Mouse (Mus musculus): ENCODE data around the gene Ocel1. TPM values are rescaled to one million over a fixed set of nuclear protein-coding genes. Genes with fewer than 3 reads are reported as not detected.

Ocel1 gene
- polyA plus RNA-seq, 1 experiment = 10.1 TPM

DNA sequence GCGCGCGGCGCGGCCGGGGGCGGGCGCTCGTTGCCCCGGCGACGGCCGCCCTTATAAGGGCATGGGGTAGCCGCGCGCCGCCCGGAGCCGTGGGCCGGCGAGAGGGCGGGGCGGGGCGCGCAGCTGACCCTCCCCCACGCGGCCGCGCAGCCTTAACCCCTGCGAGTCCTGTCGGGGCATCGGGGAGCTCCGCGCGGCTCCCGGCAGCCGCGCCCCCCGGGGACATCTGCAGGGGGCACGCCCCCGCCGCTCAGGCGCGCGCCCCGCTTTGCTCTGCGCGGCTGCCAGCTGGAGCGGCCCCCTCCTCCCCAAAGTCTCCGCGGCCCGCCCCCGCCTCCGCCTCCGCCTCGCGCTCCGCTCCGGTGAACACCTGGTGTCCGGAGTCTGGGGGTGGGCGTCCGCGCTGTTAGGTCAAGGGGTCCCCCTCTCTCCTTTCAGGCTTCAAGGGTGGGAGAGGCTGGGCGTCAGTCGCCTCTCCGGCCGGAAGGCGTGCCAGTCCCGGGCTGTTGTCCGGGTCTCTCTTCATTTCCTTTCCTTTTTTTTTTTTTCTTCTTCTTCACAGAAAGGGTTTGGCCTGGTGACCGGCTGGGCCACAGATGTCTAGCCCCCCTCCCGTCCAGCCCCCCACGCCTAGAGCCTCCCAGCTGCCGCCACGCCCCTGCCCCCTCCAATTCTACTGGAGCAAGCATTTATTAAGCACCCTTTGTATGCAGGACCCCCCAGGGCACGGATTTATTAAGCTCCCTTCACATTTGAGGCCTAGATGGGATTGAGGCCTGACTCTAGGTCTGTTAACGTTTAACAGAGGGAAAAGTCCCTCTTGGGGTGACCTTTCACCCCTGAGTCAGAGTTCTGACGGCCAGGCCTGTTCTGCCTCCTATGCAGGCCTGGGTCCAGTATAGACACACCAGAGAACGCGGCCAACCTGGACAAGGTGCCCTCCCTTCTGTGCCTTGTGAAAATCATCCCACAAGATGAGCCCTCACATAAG is 11.2 kb downstream of the Ocel1 start:
- peak overlapping the region; percentile 67 for H3K4me3 ChIP-seq (replicated peaks; ENCODE audit: control insufficient read depth, low read depth, low read length)
- WGBS = 7% methylated on average over 75 of the region's 80 CpGs
- H3K27ac ChIP-seq (ENCODE audit: control insufficient read depth, insufficient read depth, low read depth, low read length, poor library complexity) = peak overlapping the region; percentile 65
- TF ChIP-seq CTCF (IDR thresholded peaks at IDR 0.05; ENCODE audit: control insufficient read depth, insufficient read depth, low read length) (no peak), POLR2A (IDR thresholded peaks at IDR 0.05; ENCODE audit: borderline replicate concordance, control insufficient read depth, low read depth, low read length) (no peak)
- H3K4me1 ChIP-seq (ENCODE audit: control insufficient read depth, insufficient read depth, low read length) = no peaks in the 10 kb centered on the region; the same call in 1 of the 2 replicates

DNA sequence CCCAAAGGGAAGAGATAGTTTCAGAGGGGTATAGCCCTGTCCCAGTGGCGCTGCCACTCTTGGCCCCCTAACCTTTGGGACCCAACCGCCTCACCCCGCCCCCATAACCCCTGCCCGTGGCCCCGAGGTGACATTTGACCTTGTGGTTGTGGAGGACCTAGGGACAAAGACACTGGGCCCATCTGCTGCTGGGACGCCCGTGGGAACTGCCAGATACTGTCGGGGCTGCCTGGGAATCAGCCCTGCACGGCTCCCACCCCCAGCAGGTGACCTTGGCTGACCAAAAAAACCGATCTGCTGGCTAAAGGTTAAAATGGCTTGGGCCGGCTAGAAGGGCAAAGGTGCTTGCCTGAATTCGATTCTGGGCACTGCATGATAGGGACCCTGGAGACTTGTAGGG is 12.3 kb downstream of the Ocel1 start:
- H3K27ac ChIP-seq (ENCODE audit: control insufficient read depth, insufficient read depth, low read depth, low read length, poor library complexity) = no peak overlapping the region; the same call in 1 of the 2 replicates
- TF ChIP-seq CTCF (IDR thresholded peaks at IDR 0.05; ENCODE audit: control insufficient read depth, insufficient read depth, low read length) (no peak), POLR2A (IDR thresholded peaks at IDR 0.05; ENCODE audit: borderline replicate concordance, control insufficient read depth, low read depth, low read length) (no peak)
- 81% methylated on average over 12 of the region's 12 CpGs for WGBS
- H3K4me3 ChIP-seq (replicated peaks; ENCODE audit: control insufficient read depth, low read depth, low read length) = no peak overlapping the region
- H3K4me1 ChIP-seq (ENCODE audit: control insufficient read depth, insufficient read depth, low read length) = no peaks in the 10 kb centered on the region; the same call in none of the 2 replicates

DNA sequence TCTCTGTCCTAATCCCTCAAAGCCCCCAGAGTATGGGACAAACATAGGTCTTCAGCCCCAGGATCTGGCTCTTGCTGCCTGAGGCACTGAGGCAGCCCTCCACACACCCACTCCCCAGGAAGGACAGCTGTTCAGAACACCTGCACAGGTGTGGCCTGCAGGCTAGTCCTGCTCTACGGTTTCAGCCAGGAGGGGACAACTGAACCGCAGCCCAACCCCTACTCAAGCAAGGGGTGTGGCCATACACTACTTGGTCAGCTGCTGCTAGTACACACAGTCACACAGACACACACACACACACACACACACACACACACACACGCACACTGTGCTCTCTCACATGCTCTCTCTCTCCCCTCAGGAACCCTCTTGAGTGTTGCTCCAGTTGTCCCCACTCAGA is 12.8 kb downstream of the Ocel1 start:
- no peaks in the 10 kb centered on the region; the same call in none of the 2 replicates for H3K4me1 ChIP-seq (ENCODE audit: control insufficient read depth, insufficient read depth, low read length)
- no peak for TF ChIP-seq CTCF (IDR thresholded peaks at IDR 0.05; ENCODE audit: control insufficient read depth, insufficient read depth, low read length)
- no peak for TF ChIP-seq POLR2A (IDR thresholded peaks at IDR 0.05; ENCODE audit: borderline replicate concordance, control insufficient read depth, low read depth, low read length)
- WGBS = 72% methylated on average over 3 of the region's 3 CpGs
- H3K4me3 ChIP-seq (replicated peaks; ENCODE audit: control insufficient read depth, low read depth, low read length) = no peak overlapping the region
- H3K27ac ChIP-seq (ENCODE audit: control insufficient read depth, insufficient read depth, low read depth, low read length, poor library complexity) = no peak overlapping the region; the same call in 1 of the 2 replicates

DNA sequence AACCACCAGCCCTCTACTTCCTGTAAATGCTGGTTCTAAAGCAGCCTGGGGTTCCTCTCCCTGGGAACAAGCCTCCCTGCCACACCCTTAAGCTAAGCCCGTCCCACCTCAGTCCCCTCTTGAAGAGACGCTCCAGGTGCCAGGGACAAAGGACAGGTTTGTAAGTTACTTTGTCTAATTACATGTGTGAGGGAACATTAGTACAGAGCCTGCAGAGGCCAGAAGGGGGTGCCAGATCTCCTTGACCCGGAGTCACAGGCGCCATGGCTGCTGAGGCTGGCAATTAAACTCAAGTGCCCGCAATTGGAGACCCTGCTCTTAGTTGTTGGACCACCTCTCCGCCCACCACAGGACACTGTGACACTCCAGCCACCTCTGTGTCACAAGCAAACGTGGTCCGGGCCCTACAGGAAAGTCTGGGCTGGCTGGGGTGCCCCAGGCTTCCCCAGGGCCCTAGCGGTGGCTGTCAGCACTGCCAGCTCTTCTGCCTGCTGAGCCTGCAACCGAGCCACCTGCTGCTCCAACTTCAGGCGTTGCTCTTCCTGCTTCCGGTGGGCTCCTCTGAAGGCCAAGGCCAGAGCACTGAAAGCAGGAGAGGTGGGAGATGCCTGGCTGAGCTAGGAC is 14.2 kb downstream of the Ocel1 start:
- no peak overlapping the region for H3K27ac ChIP-seq (ENCODE audit: control insufficient read depth, insufficient read depth, low read depth, low read length, poor library complexity)
- no peaks in the 10 kb centered on the region; the same call in 1 of the 2 replicates for H3K4me1 ChIP-seq (ENCODE audit: control insufficient read depth, insufficient read depth, low read length)
- WGBS = 83% methylated on average over 12 of the region's 12 CpGs
- no peak overlapping the region for H3K4me3 ChIP-seq (replicated peaks; ENCODE audit: control insufficient read depth, low read depth, low read length)
- peak; percentile 14; the same call in 1 of the 2 replicates for TF ChIP-seq CTCF (IDR thresholded peaks at IDR 0.05; ENCODE audit: control insufficient read depth, insufficient read depth, low read length)
- no peak for TF ChIP-seq POLR2A (IDR thresholded peaks at IDR 0.05; ENCODE audit: borderline replicate concordance, control insufficient read depth, low read depth, low read length)

DNA sequence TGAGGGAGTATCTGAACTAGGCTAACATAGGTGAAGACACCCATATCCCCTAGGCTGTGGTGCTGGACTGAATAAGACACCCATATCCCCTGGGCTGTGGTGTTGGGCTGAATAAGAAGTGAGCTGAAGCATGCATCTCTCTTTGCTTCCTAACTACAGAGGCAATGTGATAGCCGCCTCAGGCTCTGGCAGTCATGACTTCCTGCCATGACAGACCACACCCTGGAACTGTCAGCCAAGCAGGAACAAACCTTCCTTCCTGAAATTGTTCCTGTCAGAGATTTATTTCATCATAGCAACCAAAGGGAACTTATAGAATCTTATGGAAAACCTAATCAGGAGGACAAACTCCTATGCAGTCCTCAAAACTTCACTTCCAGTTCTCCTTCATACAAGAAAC is 17.2 kb downstream of the Ocel1 start:
- TF ChIP-seq POLR2A (IDR thresholded peaks at IDR 0.05; ENCODE audit: borderline replicate concordance, control insufficient read depth, low read depth, low read length) = no peak
- TF ChIP-seq CTCF (IDR thresholded peaks at IDR 0.05; ENCODE audit: control insufficient read depth, insufficient read depth, low read length) = no peak
- Histone ChIP-seq H3K27ac (ENCODE audit: control insufficient read depth, insufficient read depth, low read depth, low read length, poor library complexity) (no peak overlapping the region), H3K4me3 (replicated peaks; ENCODE audit: control insufficient read depth, low read depth, low read length) (no peak overlapping the region), H3K4me1 (ENCODE audit: control insufficient read depth, insufficient read depth, low read length) (no peaks in the 10 kb centered on the region; the same call in 1 of the 2 replicates)
- whole genome bisulfite sequencing = 16% methylated on average over 1 of the region's 1 CpGs

DNA sequence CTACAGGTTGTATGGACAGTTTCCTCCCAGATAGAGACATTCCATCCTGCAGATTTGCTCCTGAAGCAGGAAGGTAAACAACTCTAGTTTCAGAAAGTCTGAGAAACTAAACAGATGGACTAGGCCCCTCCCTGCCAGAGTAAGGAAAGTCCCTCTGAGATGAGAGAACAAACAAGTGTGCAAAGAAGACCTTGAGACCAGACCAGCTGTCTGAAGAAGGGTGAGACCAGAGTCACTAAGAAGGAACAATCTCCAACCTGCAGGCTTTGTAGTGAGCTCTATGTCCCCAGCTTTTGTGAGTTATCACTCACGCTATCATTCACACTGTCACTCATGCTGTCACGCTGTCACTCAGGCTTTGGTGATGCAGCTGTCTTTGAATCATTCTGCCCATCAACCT is 20.6 kb downstream of the Ocel1 start:
- no peak overlapping the region for H3K4me3 ChIP-seq (replicated peaks; ENCODE audit: control insufficient read depth, low read depth, low read length)
- WGBS = 81% methylated on average over 2 of the region's 2 CpGs
- H3K27ac ChIP-seq (ENCODE audit: control insufficient read depth, insufficient read depth, low read depth, low read length, poor library complexity) = no peak overlapping the region
- H3K4me1 ChIP-seq (ENCODE audit: control insufficient read depth, insufficient read depth, low read length) = peaks cover 3% of the 10 kb centered on the region; the same call in 1 of the 2 replicates
- TF ChIP-seq POLR2A (IDR thresholded peaks at IDR 0.05; ENCODE audit: borderline replicate concordance, control insufficient read depth, low read depth, low read length) (no peak), CTCF (IDR thresholded peaks at IDR 0.05; ENCODE audit: control insufficient read depth, insufficient read depth, low read length) (no peak)

DNA sequence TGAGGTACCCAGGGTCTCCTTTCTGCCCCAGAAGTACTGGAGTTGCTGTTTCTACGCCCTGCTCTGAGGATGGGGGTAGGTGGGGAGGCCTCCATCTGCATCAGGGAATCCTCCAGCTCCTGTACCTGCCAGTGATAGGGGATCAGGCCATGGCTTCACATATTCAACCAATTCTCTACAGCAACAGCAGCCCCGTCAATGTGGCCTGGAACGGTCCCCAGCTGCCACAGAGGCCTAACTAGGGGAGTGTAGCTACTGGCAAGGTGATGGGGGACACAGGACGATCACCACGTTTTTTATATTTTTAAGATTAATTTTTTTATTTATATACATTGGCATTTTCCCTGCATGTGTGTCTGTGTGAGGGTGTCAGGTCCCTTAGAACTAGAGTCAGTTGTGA is 21.3 kb downstream of the Ocel1 start:
- TF ChIP-seq POLR2A (IDR thresholded peaks at IDR 0.05; ENCODE audit: borderline replicate concordance, control insufficient read depth, low read depth, low read length) = no peak
- TF ChIP-seq CTCF (IDR thresholded peaks at IDR 0.05; ENCODE audit: control insufficient read depth, insufficient read depth, low read length) = no peak
- Histone ChIP-seq H3K4me3 (replicated peaks; ENCODE audit: control insufficient read depth, low read depth, low read length) (no peak overlapping the region), H3K4me1 (ENCODE audit: control insufficient read depth, insufficient read depth, low read length) (peaks cover 3% of the 10 kb centered on the region; the same call in 1 of the 2 replicates), H3K27ac (ENCODE audit: control insufficient read depth, insufficient read depth, low read depth, low read length, poor library complexity) (no peak overlapping the region)
- WGBS = 74% methylated on average over 5 of the region's 5 CpGs

DNA sequence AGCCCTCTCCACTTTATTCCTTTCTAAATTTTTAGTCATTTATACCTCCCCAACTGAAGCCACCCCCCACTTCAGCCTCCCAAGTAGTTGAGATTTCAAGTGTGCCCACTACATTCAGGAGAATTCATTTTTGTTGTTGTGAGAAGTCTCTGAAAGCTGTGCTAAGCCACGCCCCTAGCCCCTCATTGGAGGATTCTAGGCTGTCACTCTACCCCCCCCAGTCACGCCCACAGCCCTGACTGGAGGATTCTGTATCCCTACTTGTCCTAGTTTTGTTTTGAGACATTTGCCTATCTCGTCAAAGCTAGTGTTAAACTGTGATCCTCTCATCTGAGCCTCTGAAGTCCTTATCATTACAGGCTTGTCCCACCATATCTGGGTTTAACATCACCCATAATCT is 21.8 kb downstream of the Ocel1 start:
- H3K4me1 ChIP-seq (ENCODE audit: control insufficient read depth, insufficient read depth, low read length) = peaks cover 3% of the 10 kb centered on the region; the same call in 1 of the 2 replicates
- 40% methylated on average over 3 of the region's 3 CpGs for WGBS
- no peak for TF ChIP-seq POLR2A (IDR thresholded peaks at IDR 0.05; ENCODE audit: borderline replicate concordance, control insufficient read depth, low read depth, low read length)
- TF ChIP-seq CTCF (IDR thresholded peaks at IDR 0.05; ENCODE audit: control insufficient read depth, insufficient read depth, low read length) = no peak
- H3K4me3 ChIP-seq (replicated peaks; ENCODE audit: control insufficient read depth, low read depth, low read length) = no peak overlapping the region
- no peak overlapping the region for H3K27ac ChIP-seq (ENCODE audit: control insufficient read depth, insufficient read depth, low read depth, low read length, poor library complexity)

Data from bone marrow, adult 2 months (tissue).